Mouse (Mus musculus) hindbrain, embryonic 11.5 days (tissue): ENCODE data around the gene Sult1b1. TPM values are rescaled to one million over a fixed set of nuclear protein-coding genes. Genes with fewer than 3 reads are reported as not detected.

Experiments
- ATAC-seq: fragments of 200-750 bp; cut with Nextera tagmentation; 2 replicates; pipeline ENCODE4 v1.8.0; 2017; ENCODE audit warnings: mild to moderate bottlenecking, moderate TSS enrichment, moderate library complexity; ENCODE audit not compliant: low FRiP score
- DNase-seq: peaks from one replicate; pipeline ENCODE4 v3.0.0-alpha.2; 2015; ENCODE audit warnings: low spot score
- H3K27ac ChIP-seq: fragments of 300-500 bp; sonication (generic); 2 replicates; pipeline ENCODE4 v1.5.1; 2014; ENCODE audit warnings: mild to moderate bottlenecking, low read depth, low read length
- H3K27me3 ChIP-seq: fragments of 300-500 bp; sonication (generic); 2 replicates; pipeline ENCODE4 v1.6.1; 2014; ENCODE audit warnings: mild to moderate bottlenecking, low read length, moderate library complexity, mixed read lengths; ENCODE audit not compliant: control insufficient read depth, insufficient read depth
- H3K36me3 ChIP-seq: fragments of 300-500 bp; sonication (generic); 2 replicates; pipeline ENCODE4 v1.6.1; 2014; ENCODE audit warnings: mild to moderate bottlenecking, low read length, moderate library complexity, mixed read lengths; ENCODE audit not compliant: control insufficient read depth, insufficient read depth
- H3K4me1 ChIP-seq: fragments of 300-500 bp; sonication (generic); replicated peaks from 2 replicates; pipeline ENCODE4 v1.6.1; 2014; ENCODE audit warnings: low read length, mixed read lengths; ENCODE audit not compliant: control insufficient read depth, insufficient read depth
- H3K4me2 ChIP-seq: fragments of 300-500 bp; sonication (generic); replicated peaks from 2 replicates; pipeline ENCODE4 v1.6.1; 2014; ENCODE audit warnings: mild to moderate bottlenecking, low read depth, low read length
- H3K4me3 ChIP-seq: fragments of 300-500 bp; sonication (generic); 2 replicates; pipeline ENCODE4 v1.5.1; 2014; ENCODE audit warnings: low read depth, low read length
- H3K9ac ChIP-seq: fragments of 300-500 bp; sonication (generic); 2 replicates; pipeline ENCODE4 v1.6.1; 2014; ENCODE audit warnings: low read depth, low read length
- H3K9me3 ChIP-seq: fragments of 300-500 bp; sonication (generic); 2 replicates; pipeline ENCODE4 v1.6.1; 2016; ENCODE audit warnings: low read length; ENCODE audit not compliant: control insufficient read depth
- WGBS: fragments of 180-500 bp; shearing (Covaris S2); extraction: QIAGEN DNeasy Blood & Tissue Kit; methylation state at CpG from one replicate; pipeline ENCODE4 v1.1.7; 2014; 5-methylcytosine and 5-hydroxymethylcytosine counted together
- polyA plus RNA-seq: library from polyadenylated mRNA; unstranded; fragments of >200 nt; fragmentation: Nextera tagmentation; extraction: Ambion mirVana; gene quantifications from 2 replicates; pipeline ENCODE4 v1.2.1, GENCODE M21; 2014

Sult1b1 gene
- polyA plus RNA-seq, result 0.06 TPM in 1 of 2 replicates, not detected in the other

- DNase-seq (no peak), ATAC-seq (no peak)
- H3K4me3 ChIP-seq, result no peak within 1 kb of the TSS
- no peak within 1 kb of the TSS for H3K4me2 ChIP-seq
- no peaks in the 10 kb centered on the region for H3K36me3 ChIP-seq
- no peaks in the 10 kb centered on the region for H3K27me3 ChIP-seq
- H3K27ac ChIP-seq, result no peak within 1 kb of the TSS
- H3K4me1 ChIP-seq, result no peaks in the 10 kb centered on the region
- WGBS, result 97% methylated on average over 2 of the region's 2 CpGs
- H3K9ac ChIP-seq, result no peak within 1 kb of the TSS
- no peaks in the 10 kb centered on the region for H3K9me3 ChIP-seq
Observed at GRCm38 (mm10) chr5:87538111-87538510, at the start of gene Sult1b1. Sult1b1 (minus strand) TSS chr5:87538195.

GRCm38 (mm10) chr5:87580389-87580788, 42.4 kb upstream of the Sult1b1 start:
- H3K27ac ChIP-seq, result no peak overlapping the region
- no peaks in the 10 kb centered on the region for H3K27me3 ChIP-seq
- no peak overlapping the region for H3K4me2 ChIP-seq
- H3K36me3 ChIP-seq, result no peaks in the 10 kb centered on the region
- no peak overlapping the region for H3K9ac ChIP-seq
- no peaks in the 10 kb centered on the region for H3K4me1 ChIP-seq
- no peak overlapping the region for H3K4me3 ChIP-seq
- ATAC-seq (no peak), DNase-seq (no peak)
- H3K9me3 ChIP-seq, result no peaks in the 10 kb centered on the region
- 77% methylated on average over 1 of the region's 1 CpGs for WGBS

GRCm38 (mm10) chr5:87574174-87574573, 36.2 kb upstream of the Sult1b1 start:
- 74% methylated on average over 1 of the region's 1 CpGs for WGBS
- no peak for ATAC-seq

GRCm38 (mm10) chr5:87573490-87573889, 35.5 kb upstream of the Sult1b1 start:
- Histone ChIP-seq H3K27me3 (no peaks in the 10 kb centered on the region), H3K36me3 (no peaks in the 10 kb centered on the region), H3K4me2 (no peak overlapping the region), H3K4me1 (no peaks in the 10 kb centered on the region), H3K4me3 (no peak overlapping the region), H3K9me3 (no peaks in the 10 kb centered on the region), H3K27ac (no peak overlapping the region), H3K9ac (no peak overlapping the region)
- 55% methylated on average over 5 of the region's 5 CpGs for WGBS
- ATAC-seq (no peak), DNase-seq (no peak)

More at GRCm38 (mm10) chr5:87574174-87574573, 36.2 kb upstream of the Sult1b1 start:
- DNase-seq, result no peak
- Histone ChIP-seq H3K9ac (no peak overlapping the region), H3K4me2 (no peak overlapping the region), H3K4me3 (no peak overlapping the region), H3K9me3 (no peaks in the 10 kb centered on the region), H3K36me3 (no peaks in the 10 kb centered on the region), H3K27me3 (no peaks in the 10 kb centered on the region), H3K27ac (no peak overlapping the region), H3K4me1 (no peaks in the 10 kb centered on the region)

- WGBS, result 86% methylated on average over 6 of the region's 6 CpGs
- Histone ChIP-seq H3K9ac (no peak overlapping the region), H3K4me2 (no peak overlapping the region), H3K9me3 (no peaks in the 10 kb centered on the region), H3K36me3 (no peaks in the 10 kb centered on the region), H3K4me3 (no peak overlapping the region), H3K4me1 (no peaks in the 10 kb centered on the region), H3K27me3 (no peaks in the 10 kb centered on the region), H3K27ac (no peak overlapping the region)
- ATAC-seq (no peak), DNase-seq (no peak)
Observed at GRCm38 (mm10) chr5:87572781-87573180, 34.8 kb upstream of the Sult1b1 start.

- H3K36me3 ChIP-seq, result no peaks in the 10 kb centered on the region
- no peak within 1 kb of the TSS for H3K4me3 ChIP-seq
- H3K9me3 ChIP-seq, result no peaks in the 10 kb centered on the region
- H3K9ac ChIP-seq, result no peak within 1 kb of the TSS
- no peak within 1 kb of the TSS for H3K4me2 ChIP-seq
- no peak within 1 kb of the TSS for H3K27ac ChIP-seq
- H3K4me1 ChIP-seq, result no peaks in the 10 kb centered on the region
- WGBS, result 83% methylated on average over 5 of the region's 5 CpGs
- ATAC-seq (no peak), DNase-seq (no peak)
- no peaks in the 10 kb centered on the region for H3K27me3 ChIP-seq
Observed at GRCm38 (mm10) chr5:87568845-87569244, 30.9 kb upstream of the Sult1b1 start, which contains the start of gene Sult1d1. Sult1d1 (minus strand) TSS chr5:87569027.

GRCm38 (mm10) chr5:87567306-87567705, 29.3 kb upstream of the Sult1b1 start:
- Histone ChIP-seq H3K9ac (no peak overlapping the region), H3K4me2 (no peak overlapping the region), H3K27me3 (no peaks in the 10 kb centered on the region), H3K36me3 (no peaks in the 10 kb centered on the region), H3K27ac (no peak overlapping the region), H3K4me3 (no peak overlapping the region), H3K4me1 (no peaks in the 10 kb centered on the region), H3K9me3 (no peaks in the 10 kb centered on the region)
- ATAC-seq (no peak), DNase-seq (no peak)
- 88% methylated on average over 1 of the region's 1 CpGs for WGBS

GRCm38 (mm10) chr5:87562966-87563365, 25.0 kb upstream of the Sult1b1 start:
- Histone ChIP-seq H3K9ac (no peak overlapping the region), H3K4me2 (no peak overlapping the region), H3K9me3 (no peaks in the 10 kb centered on the region), H3K4me1 (no peaks in the 10 kb centered on the region), H3K27ac (no peak overlapping the region), H3K27me3 (no peaks in the 10 kb centered on the region), H3K4me3 (no peak overlapping the region), H3K36me3 (no peaks in the 10 kb centered on the region)
- no peak for DNase-seq
- ATAC-seq, result no peak

GRCm38 (mm10) chr5:87562526-87562925, 24.5 kb upstream of the Sult1b1 start:
- no peaks in the 10 kb centered on the region for H3K9me3 ChIP-seq
- no peak overlapping the region for H3K4me2 ChIP-seq
- ATAC-seq (no peak), DNase-seq (no peak)
- H3K27ac ChIP-seq, result no peak overlapping the region
- no peaks in the 10 kb centered on the region for H3K36me3 ChIP-seq
- no peak overlapping the region for H3K4me3 ChIP-seq
- H3K27me3 ChIP-seq, result no peaks in the 10 kb centered on the region
- H3K4me1 ChIP-seq, result no peaks in the 10 kb centered on the region
- H3K9ac ChIP-seq, result no peak overlapping the region
- 79% methylated on average over 4 of the region's 4 CpGs for WGBS
